ENCODE assay signal across 18 mouse cellular contexts in genomic region chr11:96297968-96298635, GRCm38 (mm10). TPM values are rescaled to one million over a fixed set of nuclear protein-coding genes. Genes with fewer than 3 reads are reported as not detected.
DNase-seq lines count a peak whose midpoint lies in the region; ATAC-seq and TF ChIP-seq lines count a peak whose summit lies in the region.
"Had no signal": no experiment of that assay in that cellular context is flagged by ENCODE, and none has a peak within 500 bp of the region (broad histone marks: within the 10 kb centered on the region; RNA-seq: fewer than 3 reads in every experiment).

No protein-coding gene starts in this region.

- H3K4me2 ChIP-seq in hindbrain, embryonic 16.5 days (ENCODE audit: low read length): peak overlapping the region; percentile 34
- peak overlapping the region; percentile 100 for H3K4me2 ChIP-seq in neural tube, embryonic 14.5 days (ENCODE audit: low read depth, low read length)
- H3K4me2 ChIP-seq in liver, embryonic 12.5 days: no peak overlapping the region
- H3K4me2 ChIP-seq: midbrain, embryonic 13.5 days had no signal

- no peak for ATAC-seq in hindbrain, embryonic 16.5 days
- ATAC-seq in neural tube, embryonic 14.5 days (ENCODE audit: low read depth): no peak
- ATAC-seq in liver, embryonic 12.5 days: no peak
- ATAC-seq: midbrain, embryonic 13.5 days; Patski had no signal

- WGBS in kidney, adult 2 months: 37% methylated on average over 11 of the region's 11 CpGs
- WGBS in hindbrain, embryonic 16.5 days: 5% methylated on average over 11 of the region's 11 CpGs
- under 1% methylated on average over 11 of the region's 11 CpGs for WGBS in neural tube, embryonic 14.5 days
- 22% methylated on average over 11 of the region's 11 CpGs for WGBS in liver, embryonic 12.5 days (ENCODE audit: insufficient replicate concordance)

- TF ChIP-seq POLR2A in kidney, adult 2 months (IDR thresholded peaks at IDR 0.05; ENCODE audit: low read depth, low read length): no peak
- no peak for TF ChIP-seq POLR2A in embryonic fibroblast, embryonic 13.5 days (IDR thresholded peaks at IDR 0.05; ENCODE audit: low read depth, low read length)

- 0 out of 2 replicates have a peak overlapping the region, but pooled peaks have one; percentile 16 for H3K9ac ChIP-seq in hindbrain, embryonic 16.5 days (ENCODE audit: low read depth, low read length)
- peak overlapping the region; percentile 100 for H3K9ac ChIP-seq in neural tube, embryonic 14.5 days (replicated peaks; ENCODE audit: low read depth, low read length)
- H3K9ac ChIP-seq in liver, embryonic 12.5 days: no peak overlapping the region
- H3K9ac ChIP-seq: limb, embryonic 13.5 days; midbrain, embryonic 13.5 days had no signal

- H3K27ac ChIP-seq in kidney, adult 2 months (ENCODE audit: insufficient read depth, low read depth, low read length): peak overlapping the region; percentile 28; the same call in 1 of the 2 replicates
- peak overlapping the region; percentile 8; the same call in 1 of the 2 replicates for H3K27ac ChIP-seq in embryonic fibroblast, embryonic 13.5 days (ENCODE audit: insufficient read depth, low read length)
- peak overlapping the region; percentile 26; the same call in 1 of the 2 replicates for H3K27ac ChIP-seq in hindbrain, embryonic 16.5 days (ENCODE audit: low read depth, low read length)
- H3K27ac ChIP-seq in neural tube, embryonic 14.5 days (ENCODE audit: low read depth, low read length): peak overlapping the region; percentile 100
- H3K27ac ChIP-seq in liver, embryonic 12.5 days: no peak overlapping the region
- H3K27ac ChIP-seq: left cerebral cortex, adult 2 months; limb, embryonic 13.5 days; macrophage; midbrain, embryonic 13.5 days had no signal

- DNase-seq in kidney, adult 2 months: no peak
- no peak for DNase-seq in kidney, postnatal 10 days
- DNase-seq in thymus, postnatal 0 days (ENCODE audit: low spot score): no peak
- DNase-seq: B cell, adult 2 months; cerebellum, adult 11 months; thymus, postnatal 25 days had no signal

- H3K4me1 ChIP-seq in kidney, adult 2 months (ENCODE audit: control insufficient read depth, insufficient read depth, low read length): peaks cover 4% of the 10 kb centered on the region; the same call in 1 of the 2 replicates
- no peaks in the 10 kb centered on the region for H3K4me1 ChIP-seq in embryonic fibroblast, embryonic 13.5 days (ENCODE audit: control insufficient read depth, insufficient read depth, low read length)
- H3K4me1 ChIP-seq in hindbrain, embryonic 16.5 days (ENCODE audit: control insufficient read depth, insufficient read depth, low read depth, low read length): no peaks in the 10 kb centered on the region
- H3K4me1 ChIP-seq in neural tube, embryonic 14.5 days (ENCODE audit: control insufficient read depth, insufficient read depth, low read length): peaks cover 38% of the 10 kb centered on the region
- peaks cover 13% of the 10 kb centered on the region; the same call in 1 of the 2 replicates for H3K4me1 ChIP-seq in liver, embryonic 12.5 days

- no peaks in the 10 kb centered on the region for H3K27me3 ChIP-seq in kidney, adult 2 months (replicated peaks; ENCODE audit: control insufficient read depth, insufficient read depth, low read length)
- H3K27me3 ChIP-seq in hindbrain, embryonic 16.5 days (replicated peaks; ENCODE audit: control insufficient read depth, insufficient read depth, low read length): peaks cover 48% of the 10 kb centered on the region
- H3K27me3 ChIP-seq in neural tube, embryonic 14.5 days (ENCODE audit: control insufficient read depth, insufficient read depth, low read length): no peaks in the 10 kb centered on the region
- peaks cover 100% of the 10 kb centered on the region for H3K27me3 ChIP-seq in liver, embryonic 12.5 days (replicated peaks)
- H3K27me3 ChIP-seq: Patski had no signal

- H3K9me3 ChIP-seq in hindbrain, embryonic 16.5 days (ENCODE audit: control insufficient read depth, low read length): no peaks in the 10 kb centered on the region
- no peaks in the 10 kb centered on the region for H3K9me3 ChIP-seq in neural tube, embryonic 14.5 days (ENCODE audit: control insufficient read depth, low read length)
- H3K9me3 ChIP-seq in liver, embryonic 12.5 days (replicated peaks): no peaks in the 10 kb centered on the region
- H3K9me3 ChIP-seq: limb, embryonic 13.5 days; midbrain, embryonic 13.5 days had no signal

- peak overlapping the region; percentile 91; the same call in 1 of the 2 replicates for H3K4me3 ChIP-seq in kidney, adult 2 months (ENCODE audit: insufficient read depth, low read depth, low read length)
- no peak overlapping the region for H3K4me3 ChIP-seq in embryonic fibroblast, embryonic 13.5 days (ENCODE audit: insufficient read depth, low read length)
- H3K4me3 ChIP-seq in hindbrain, embryonic 16.5 days (ENCODE audit: low read length): peak overlapping the region; percentile 44
- H3K4me3 ChIP-seq in neural tube, embryonic 14.5 days (ENCODE audit: low read depth, low read length): peak overlapping the region; percentile 95
- no peak overlapping the region for H3K4me3 ChIP-seq in liver, embryonic 12.5 days
- H3K4me3 ChIP-seq: left cerebral cortex, adult 2 months; midbrain, embryonic 13.5 days had no signal

- TF ChIP-seq CTCF in kidney, adult 2 months (conservative IDR thresholded peaks at IDR 0.05; ENCODE audit: insufficient read depth, insufficient read length, low read depth, low read length): no peak
- TF ChIP-seq CTCF in embryonic fibroblast, embryonic 13.5 days (IDR thresholded peaks at IDR 0.05; ENCODE audit: borderline replicate concordance, insufficient read depth, low read length): no peak

- H3K36me3 ChIP-seq in kidney, adult 2 months (ENCODE audit: control insufficient read depth, insufficient read depth, low read length): peaks cover 2% of the 10 kb centered on the region; the same call in 1 of the 2 replicates
- H3K36me3 ChIP-seq in hindbrain, embryonic 16.5 days (ENCODE audit: control insufficient read depth, insufficient read depth, low read length): no peaks in the 10 kb centered on the region
- peaks cover 17% of the 10 kb centered on the region for H3K36me3 ChIP-seq in neural tube, embryonic 14.5 days (ENCODE audit: control insufficient read depth, insufficient read depth, low read length)
- H3K36me3 ChIP-seq in liver, embryonic 12.5 days: no peaks in the 10 kb centered on the region
- H3K36me3 ChIP-seq: limb, embryonic 13.5 days; midbrain, embryonic 13.5 days had no signal

RNA-seq across cellular contexts. Expression of gene Hoxb5, which starts 5.0 kb away (rescaled TPM):
- 7.7 and 8.4 TPM in 2 replicates for polyA plus RNA-seq in kidney, adult 2 months (2012; rRNA removed)
- 4.1 and 5.9 TPM in 2 replicates for polyA plus RNA-seq in embryonic fibroblast, embryonic 13.5 days (2011; ENCODE audit: insufficient read length, low read depth, missing spikeins)
- 120 and 133 TPM in 2 replicates for polyA plus RNA-seq in hindbrain, embryonic 16.5 days (2015; fragmentation: Nextera tagmentation; extraction: Ambion mirVana)
- 49.1 and 52.4 TPM in 2 replicates for polyA plus RNA-seq in neural tube, embryonic 14.5 days (2014; fragmentation: Nextera tagmentation; extraction: Ambion mirVana)
- 1.3 and 1.5 TPM in 2 replicates for polyA plus RNA-seq in liver, embryonic 12.5 days (2016; fragmentation: Nextera tagmentation; extraction: Ambion mirVana)
- 0.15 and 0.16 TPM in 2 replicates for polyA plus RNA-seq in thymus, postnatal 0 days (2015; fragmentation: Nextera tagmentation; extraction: Ambion mirVana)
- polyA plus RNA-seq: frontal cortex, adult 2 months; macrophage had no signal

RNA-seq across cellular contexts. Expression of gene Hoxb6, which starts 5.8 kb away (rescaled TPM):
- 62.7 and 67.9 TPM in 2 replicates for polyA plus RNA-seq in kidney, adult 2 months (2012; rRNA removed)
- polyA plus RNA-seq in embryonic fibroblast, embryonic 13.5 days (2011; ENCODE audit: insufficient read length, low read depth, missing spikeins): 9.6 and 14.1 TPM in 2 replicates
- polyA plus RNA-seq in hindbrain, embryonic 16.5 days (2015; fragmentation: Nextera tagmentation; extraction: Ambion mirVana): 49.9 and 53.3 TPM in 2 replicates
- polyA plus RNA-seq in neural tube, embryonic 14.5 days (2014; fragmentation: Nextera tagmentation; extraction: Ambion mirVana): 138 and 141 TPM in 2 replicates
- 0.30 TPM in 2 replicates for polyA plus RNA-seq in liver, embryonic 12.5 days (2016; fragmentation: Nextera tagmentation; extraction: Ambion mirVana)
- polyA plus RNA-seq in thymus, postnatal 0 days (2015; fragmentation: Nextera tagmentation; extraction: Ambion mirVana): 0.10 TPM in 1 of 2 replicates, not detected in the other
- polyA plus RNA-seq: frontal cortex, adult 2 months; heart, embryonic 14.5 days; macrophage; midbrain, embryonic 13.5 days had no signal

RNA-seq across cellular contexts. Expression of gene Hoxb7, which starts 11.7 kb away (rescaled TPM):
- 15.5 and 16.5 TPM in 2 replicates for polyA plus RNA-seq in kidney, adult 2 months (2012; rRNA removed)
- polyA plus RNA-seq in embryonic fibroblast, embryonic 13.5 days (2011; ENCODE audit: insufficient read length, low read depth, missing spikeins): 13.1 and 22.5 TPM in 2 replicates
- 29.3 and 33.1 TPM in 2 replicates for polyA plus RNA-seq in hindbrain, embryonic 16.5 days (2015; fragmentation: Nextera tagmentation; extraction: Ambion mirVana)
- 120 and 133 TPM in 2 replicates for polyA plus RNA-seq in neural tube, embryonic 14.5 days (2014; fragmentation: Nextera tagmentation; extraction: Ambion mirVana)
- 0.18 and 0.37 TPM in 2 replicates for polyA plus RNA-seq in liver, embryonic 12.5 days (2016; fragmentation: Nextera tagmentation; extraction: Ambion mirVana)
- 0.19 TPM in 1 of 2 replicates, not detected in the other for polyA plus RNA-seq in thymus, postnatal 0 days (2015; fragmentation: Nextera tagmentation; extraction: Ambion mirVana)
- polyA plus RNA-seq: frontal cortex, adult 2 months; heart, embryonic 14.5 days; macrophage; midbrain, embryonic 13.5 days had no signal

RNA-seq across cellular contexts. Expression of gene Hoxb8, which starts 16.4 kb away (rescaled TPM):
- polyA plus RNA-seq in kidney, adult 2 months (2012; rRNA removed): 51.7 and 69.9 TPM in 2 replicates
- polyA plus RNA-seq in embryonic fibroblast, embryonic 13.5 days (2011; ENCODE audit: insufficient read length, low read depth, missing spikeins): 11.7 and 20.1 TPM in 2 replicates
- polyA plus RNA-seq in hindbrain, embryonic 16.5 days (2015; fragmentation: Nextera tagmentation; extraction: Ambion mirVana): 15.1 and 15.9 TPM in 2 replicates
- polyA plus RNA-seq in neural tube, embryonic 14.5 days (2014; fragmentation: Nextera tagmentation; extraction: Ambion mirVana): 78.6 and 120 TPM in 2 replicates
- polyA plus RNA-seq in liver, embryonic 12.5 days (2016; fragmentation: Nextera tagmentation; extraction: Ambion mirVana): not detected in 2 replicates
- not detected in 2 replicates for polyA plus RNA-seq in thymus, postnatal 0 days (2015; fragmentation: Nextera tagmentation; extraction: Ambion mirVana)
- polyA plus RNA-seq: frontal cortex, adult 2 months; heart, embryonic 14.5 days; liver, embryonic 16.5 days; macrophage; midbrain, embryonic 13.5 days had no signal

RNA-seq across cellular contexts. Expression of gene Hoxb4, which starts 20.0 kb away (rescaled TPM):
- polyA plus RNA-seq in kidney, adult 2 months (2012; rRNA removed): 12.6 and 14.6 TPM in 2 replicates
- 8.3 and 10.4 TPM in 2 replicates for polyA plus RNA-seq in embryonic fibroblast, embryonic 13.5 days (2011; ENCODE audit: insufficient read length, low read depth, missing spikeins)
- polyA plus RNA-seq in hindbrain, embryonic 16.5 days (2015; fragmentation: Nextera tagmentation; extraction: Ambion mirVana): 2.5 and 3.3 TPM in 2 replicates
- 3.4 and 4.1 TPM in 2 replicates for polyA plus RNA-seq in neural tube, embryonic 14.5 days (2014; fragmentation: Nextera tagmentation; extraction: Ambion mirVana)
- 0.62 and 0.66 TPM in 2 replicates for polyA plus RNA-seq in liver, embryonic 12.5 days (2016; fragmentation: Nextera tagmentation; extraction: Ambion mirVana)
- 0.09 and 0.20 TPM in 2 replicates for polyA plus RNA-seq in thymus, postnatal 0 days (2015; fragmentation: Nextera tagmentation; extraction: Ambion mirVana)
- polyA plus RNA-seq: frontal cortex, adult 2 months; midbrain, embryonic 13.5 days had no signal

Comparison
In these comparisons a context has a peak if more than half of its experiments do, and no peak if none do; other contexts are left out.
1. H3K4me3 ChIP-seq: peak in kidney, adult 2 months (single experiment), hindbrain, embryonic 16.5 days (single experiment) and neural tube, embryonic 14.5 days (single experiment); none in embryonic fibroblast, embryonic 13.5 days (single experiment) and liver, embryonic 12.5 days (single experiment).
2. RNA of gene Hoxb7, which starts 11.7 kb away (polyA plus RNA-seq): 120 to 133 TPM in neural tube, embryonic 14.5 days, 29.3 to 33.1 TPM in hindbrain, embryonic 16.5 days, 15.5 to 16.5 TPM in kidney, adult 2 months and 13.1 to 22.5 TPM in embryonic fibroblast, embryonic 13.5 days; 0.18 to 0.37 TPM in liver, embryonic 12.5 days and 0.19 TPM in thymus, postnatal 0 days; every median in the first group is over 10 times any median in the second.